Mouse (Mus musculus) urinary bladder, postnatal 14 days (tissue): ENCODE results near the gene Cd52.
A peak's percentile ranks its signal among the peaks of the same experiment; 100 is the strongest.

ENCODE experiments used
- DNase-seq: peaks from one replicate; pipeline ENCODE4 v3.0.0; 2021; ENCODE audit warnings: low spot score

The Cd52 gene

GRCm38 (mm10) chr4:134119042-134119441 lies 24.2 kb upstream of the Cd52 start:
- no peak for DNase-seq

GRCm38 (mm10) chr4:134118126-134118800 lies 23.4 kb upstream of the Cd52 start:
- DNase-seq = no peak

GRCm38 (mm10) chr4:134117012-134117411 lies 22.1 kb upstream of the Cd52 start:
- no peak for DNase-seq

- DNase-seq = no peak
Observed at GRCm38 (mm10) chr4:134116501-134116900, 21.6 kb upstream of the Cd52 start.

- no peak for DNase-seq
Observed at GRCm38 (mm10) chr4:134115215-134116144, 20.6 kb upstream of the Cd52 start.

GRCm38 (mm10) chr4:134114038-134114437 lies 19.2 kb upstream of the Cd52 start:
- DNase-seq = no peak

- DNase-seq = no peak
Observed at GRCm38 (mm10) chr4:134113356-134113994, 18.6 kb upstream of the Cd52 start.

GRCm38 (mm10) chr4:134112403-134112802 lies 17.5 kb upstream of the Cd52 start:
- DNase-seq = no peak

GRCm38 (mm10) chr4:134110653-134111052 lies 15.8 kb upstream of the Cd52 start:
- no peak for DNase-seq

- DNase-seq = no peak
Observed at GRCm38 (mm10) chr4:134108196-134108595, 13.3 kb upstream of the Cd52 start.

- no peak for DNase-seq
Observed at GRCm38 (mm10) chr4:134107730-134108129, 12.8 kb upstream of the Cd52 start.

- DNase-seq = no peak
Observed at GRCm38 (mm10) chr4:134106105-134106504, 11.2 kb upstream of the Cd52 start.

GRCm38 (mm10) chr4:134102742-134103119 lies 7.8 kb upstream of the Cd52 start:
- DNase-seq = no peak

GRCm38 (mm10) chr4:134101979-134102741 lies 7.3 kb upstream of the Cd52 start, which contains the start of gene Ubxn11:
Gene Ubxn11 (plus strand): TSS chr4:134102570.
- peak; percentile 84 for DNase-seq

- DNase-seq = no peak
Observed at GRCm38 (mm10) chr4:134100245-134100644, 5.4 kb upstream of the Cd52 start.

GRCm38 (mm10) chr4:134098628-134099027 lies 3.7 kb upstream of the Cd52 start:
- no peak for DNase-seq

GRCm38 (mm10) chr4:134097015-134097608 lies 2.2 kb upstream of the Cd52 start:
- no peak for DNase-seq

GRCm38 (mm10) chr4:134096120-134096519 lies 1.2 kb upstream of the Cd52 start:
- no peak for DNase-seq

- no peak for DNase-seq
Observed at GRCm38 (mm10) chr4:134094004-134094564, 798 bp downstream of the Cd52 start.

GRCm38 (mm10) chr4:134092382-134093288 lies 2.2 kb downstream of the Cd52 start:
- peak; percentile 61 for DNase-seq
